In genomic region chr6:86525646-86526031, GRCm38 (mm10) we compare ENCODE assay signal across 7 mouse cellular contexts. TPM values are rescaled to one million over a fixed set of nuclear protein-coding genes. Genes with fewer than 3 reads are reported as not detected.
DNase-seq lines count a peak whose midpoint lies in the region; ATAC-seq and TF ChIP-seq lines count a peak whose summit lies in the region.

No protein-coding gene starts in this region.

- H3K4me3 ChIP-seq in testis, adult 2 months (ENCODE audit: control insufficient read depth, low read depth, low read length), result peak overlapping the region; percentile 98
- peak overlapping the region; percentile 84 for H3K4me3 ChIP-seq in bone marrow macrophage, adult 2 months (ENCODE audit: insufficient read depth, low read length)
- H3K4me3 ChIP-seq in forebrain, embryonic 16.5 days (replicated peaks; ENCODE audit: low read length), result peak overlapping the region; percentile 99
- peak overlapping the region; percentile 85 for H3K4me3 ChIP-seq in kidney, embryonic 16.5 days (ENCODE audit: low read length)

- peak overlapping the region; percentile 76 for H3K4me2 ChIP-seq in forebrain, embryonic 16.5 days (ENCODE audit: low read length)
- H3K4me2 ChIP-seq in kidney, embryonic 16.5 days (replicated peaks; ENCODE audit: low read depth, low read length), result peak overlapping the region; percentile 92

- peak; percentile 22 for ATAC-seq in forebrain, embryonic 16.5 days
- peak; percentile 49; the same call in 1 of the 2 replicates for ATAC-seq in kidney, embryonic 16.5 days (ENCODE audit: low FRiP score, low TSS enrichment)

- TF ChIP-seq POLR2A in testis, adult 2 months (IDR thresholded peaks at IDR 0.05; ENCODE audit: control insufficient read depth, low read depth, low read length), result peak; percentile 78; the same call in 1 of the 2 replicates
- TF ChIP-seq POLR2A in bone marrow macrophage, adult 2 months (IDR thresholded peaks at IDR 0.05; ENCODE audit: borderline replicate concordance, low read depth, low read length), result no peak

- no peaks in the 10 kb centered on the region for H3K27me3 ChIP-seq in testis, adult 2 months (ENCODE audit: control insufficient read depth, insufficient read depth, low read length)
- H3K27me3 ChIP-seq in forebrain, embryonic 16.5 days (replicated peaks; ENCODE audit: control insufficient read depth, insufficient read depth, low read length), result no peaks in the 10 kb centered on the region
- no peaks in the 10 kb centered on the region for H3K27me3 ChIP-seq in kidney, embryonic 16.5 days (ENCODE audit: insufficient read depth, low read length)

- WGBS in forebrain, embryonic 16.5 days, result under 1% methylated on average over 36 of the region's 36 CpGs
- 0% methylated on average over 29 of the region's 36 CpGs for WGBS in kidney, embryonic 16.5 days

- peaks cover 4% of the 10 kb centered on the region for H3K36me3 ChIP-seq in testis, adult 2 months (ENCODE audit: control insufficient read depth, insufficient read depth, low read length)
- H3K36me3 ChIP-seq in forebrain, embryonic 16.5 days (ENCODE audit: control insufficient read depth, insufficient read depth), result peaks cover 7% of the 10 kb centered on the region
- H3K36me3 ChIP-seq in kidney, embryonic 16.5 days (ENCODE audit: insufficient read depth, low read length), result peaks cover 24% of the 10 kb centered on the region

- TF ChIP-seq CTCF in testis, adult 2 months (IDR thresholded peaks at IDR 0.05; ENCODE audit: control insufficient read depth, insufficient read depth, insufficient replicate concordance, low read depth, low read length), result no peak
- TF ChIP-seq CTCF in bone marrow macrophage, adult 2 months (IDR thresholded peaks at IDR 0.05; ENCODE audit: low read depth, low read length), result no peak

- H3K4me1 ChIP-seq in testis, adult 2 months (ENCODE audit: control insufficient read depth, insufficient read depth, low read length), result peaks cover 10% of the 10 kb centered on the region
- H3K4me1 ChIP-seq in bone marrow macrophage, adult 2 months (ENCODE audit: control insufficient read depth, insufficient read depth, low read length), result peaks cover 14% of the 10 kb centered on the region
- H3K4me1 ChIP-seq in forebrain, embryonic 16.5 days (replicated peaks; ENCODE audit: control insufficient read depth, insufficient read depth, low read length), result peaks cover 26% of the 10 kb centered on the region
- peaks cover 25% of the 10 kb centered on the region for H3K4me1 ChIP-seq in kidney, embryonic 16.5 days (ENCODE audit: insufficient read depth, low read length)

- peak overlapping the region; percentile 100 for H3K27ac ChIP-seq in testis, adult 2 months (ENCODE audit: control insufficient read depth, insufficient read depth, low read depth, low read length)
- peak overlapping the region; percentile 98 for H3K27ac ChIP-seq in bone marrow macrophage, adult 2 months (ENCODE audit: insufficient read depth, low read depth, low read length)
- H3K27ac ChIP-seq in forebrain, embryonic 16.5 days (ENCODE audit: low read length), result peak overlapping the region; percentile 100
- H3K27ac ChIP-seq in kidney, embryonic 16.5 days (ENCODE audit: low read length), result peak overlapping the region; percentile 100

- DNase-seq in testis, postnatal 14 days (ENCODE audit: low spot score), result no peak
- DNase-seq in lung, postnatal 36 days, result peak; percentile 77
- DNase-seq in retina, postnatal 1 day, result peak; percentile 80

- H3K9me3 ChIP-seq in forebrain, embryonic 16.5 days (ENCODE audit: control insufficient read depth, low read length), result no peaks in the 10 kb centered on the region
- no peaks in the 10 kb centered on the region for H3K9me3 ChIP-seq in kidney, embryonic 16.5 days (ENCODE audit: low read length)

- H3K9ac ChIP-seq in forebrain, embryonic 16.5 days (replicated peaks; ENCODE audit: low read depth, low read length), result peak overlapping the region; percentile 98
- H3K9ac ChIP-seq in kidney, embryonic 16.5 days (replicated peaks; ENCODE audit: low read length), result peak overlapping the region; percentile 97

RNA-seq across cellular contexts. Expression of gene Pcbp1, which starts 0.5 kb away (rescaled TPM):
- polyA plus RNA-seq in testis, adult 2 months (2012; rRNA removed), result 91.6 and 99.3 TPM in 2 replicates
- 177 and 185 TPM in 2 replicates for polyA plus RNA-seq in bone marrow macrophage, adult 2 months (2012; ENCODE audit: insufficient read depth, insufficient read length, missing spikeins)
- 256 and 326 TPM in 2 replicates for polyA plus RNA-seq in forebrain, embryonic 16.5 days (2015; fragmentation: Nextera tagmentation; extraction: Ambion mirVana)
- 195 and 234 TPM in 2 replicates for polyA plus RNA-seq in kidney, embryonic 16.5 days (2015; fragmentation: Nextera tagmentation; extraction: Ambion mirVana)
